Mouse (Mus musculus): ENCODE data around the gene Sgsm3. TPM values are rescaled to one million over a fixed set of nuclear protein-coding genes. Genes with fewer than 3 reads are reported as not detected.

Gene Sgsm3
- polyA plus RNA-seq, 1 experiment = 32.3 TPM

DNA sequence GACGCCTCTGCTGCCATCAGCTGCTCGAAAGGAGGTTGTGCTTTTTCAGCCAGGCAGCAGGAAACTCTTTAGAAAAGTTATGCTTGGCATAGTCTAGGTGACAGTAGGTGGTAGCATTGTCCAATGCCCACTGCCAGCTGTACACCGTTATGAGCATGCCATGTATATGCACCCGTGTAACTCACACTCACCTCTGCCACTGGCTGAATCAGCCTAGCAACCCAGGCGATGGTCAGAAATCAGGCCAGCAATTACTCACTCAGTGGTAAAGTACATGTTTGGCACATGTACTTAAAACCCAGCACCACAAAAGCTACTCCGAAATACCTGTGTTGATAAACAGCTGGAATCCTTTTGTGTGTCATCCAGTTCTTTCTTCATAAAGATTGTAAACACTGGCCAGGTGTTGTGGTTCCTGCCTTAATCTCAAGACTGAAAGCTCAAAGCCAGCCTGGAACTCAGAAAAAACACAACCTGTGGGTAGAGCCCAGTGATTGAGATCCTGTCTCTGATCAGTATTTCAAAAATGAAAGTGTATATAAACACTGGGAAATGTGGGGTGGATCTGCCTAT, 36.0 kb upstream of the Sgsm3 start:
- TF ChIP-seq REST (IDR thresholded peaks at IDR 0.05; ENCODE audit: insufficient read depth, insufficient read length) (no peak), POLR2AphosphoS2 (IDR thresholded peaks at IDR 0.05; ENCODE audit: insufficient read length, low read depth) (no peak), MAX (IDR thresholded peaks at IDR 0.05; ENCODE audit: low read depth) (no peak), MYOD1 (IDR thresholded peaks at IDR 0.05; ENCODE audit: control insufficient read depth in 1 of 3, insufficient read length in 2 of 3, low read depth in 2 of 3) (no peak)
- H3K4me3 ChIP-seq = no peak overlapping the region
- no peaks in the 10 kb centered on the region for H3K79me2 ChIP-seq (ENCODE audit: control insufficient read depth, insufficient read depth)
- no peaks in the 10 kb centered on the region for H3K27me3 ChIP-seq (ENCODE audit: control insufficient read depth, insufficient read depth, insufficient read length)
- H3K4me2 ChIP-seq (ENCODE audit: low read depth) = no peak overlapping the region
- H3ac ChIP-seq (ENCODE audit: control insufficient read depth, insufficient read length) = no peak overlapping the region
- no peaks in the 10 kb centered on the region for H3K36me3 ChIP-seq (ENCODE audit: control insufficient read depth, insufficient read depth)

DNA sequence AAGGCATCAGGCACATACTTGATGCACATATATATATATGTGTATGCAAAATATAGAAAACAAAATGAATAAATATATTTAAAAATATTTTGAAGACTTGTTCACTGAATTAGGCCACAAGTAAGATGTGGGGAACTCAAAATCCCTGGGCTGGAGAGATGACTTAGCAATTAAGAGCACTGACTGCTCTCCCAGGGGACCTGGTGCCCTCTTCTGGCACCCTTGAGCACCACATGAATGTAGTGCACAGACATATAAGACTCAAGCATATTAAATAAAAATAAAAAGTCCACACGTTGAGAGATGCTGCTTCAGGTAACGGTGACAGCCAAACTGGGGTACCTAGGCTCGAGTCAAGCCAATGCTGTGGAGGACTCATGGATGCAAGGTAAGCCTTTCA, 31.7 kb upstream of the Sgsm3 start:
- H3K4me2 ChIP-seq (ENCODE audit: low read depth) = no peak overlapping the region
- TF ChIP-seq TCF12 (IDR thresholded peaks at IDR 0.05; ENCODE audit: insufficient read depth, poor library complexity, severe bottlenecking) (no peak), TCF3 (IDR thresholded peaks at IDR 0.05; ENCODE audit: insufficient read length, low read depth) (no peak), SRF (IDR thresholded peaks at IDR 0.05; ENCODE audit: control insufficient read depth, insufficient read length, low read depth) (no peak), POLR2AphosphoS2 (IDR thresholded peaks at IDR 0.05; ENCODE audit: insufficient read length, low read depth) (no peak), MYOD1 (IDR thresholded peaks at IDR 0.05; ENCODE audit: control insufficient read depth in 1 of 3, insufficient read length in 2 of 3, low read depth in 2 of 3) (no peak), E2F4 (IDR thresholded peaks at IDR 0.05; ENCODE audit: insufficient read depth) (no peak), USF1 (IDR thresholded peaks at IDR 0.05; ENCODE audit: low read depth) (no peak), POLR2A (IDR thresholded peaks at IDR 0.05; ENCODE audit: insufficient read length, low read depth) (no peak)
- H3K79me2 ChIP-seq (ENCODE audit: control insufficient read depth, insufficient read depth) = peaks cover 24% of the 10 kb centered on the region
- no peak overlapping the region for H3ac ChIP-seq (ENCODE audit: control insufficient read depth, insufficient read length)
- no peak overlapping the region for H3K4me3 ChIP-seq
- no peaks in the 10 kb centered on the region for H3K36me3 ChIP-seq (ENCODE audit: control insufficient read depth, insufficient read depth)
- no peaks in the 10 kb centered on the region for H3K27me3 ChIP-seq (ENCODE audit: control insufficient read depth, insufficient read depth, insufficient read length)

DNA sequence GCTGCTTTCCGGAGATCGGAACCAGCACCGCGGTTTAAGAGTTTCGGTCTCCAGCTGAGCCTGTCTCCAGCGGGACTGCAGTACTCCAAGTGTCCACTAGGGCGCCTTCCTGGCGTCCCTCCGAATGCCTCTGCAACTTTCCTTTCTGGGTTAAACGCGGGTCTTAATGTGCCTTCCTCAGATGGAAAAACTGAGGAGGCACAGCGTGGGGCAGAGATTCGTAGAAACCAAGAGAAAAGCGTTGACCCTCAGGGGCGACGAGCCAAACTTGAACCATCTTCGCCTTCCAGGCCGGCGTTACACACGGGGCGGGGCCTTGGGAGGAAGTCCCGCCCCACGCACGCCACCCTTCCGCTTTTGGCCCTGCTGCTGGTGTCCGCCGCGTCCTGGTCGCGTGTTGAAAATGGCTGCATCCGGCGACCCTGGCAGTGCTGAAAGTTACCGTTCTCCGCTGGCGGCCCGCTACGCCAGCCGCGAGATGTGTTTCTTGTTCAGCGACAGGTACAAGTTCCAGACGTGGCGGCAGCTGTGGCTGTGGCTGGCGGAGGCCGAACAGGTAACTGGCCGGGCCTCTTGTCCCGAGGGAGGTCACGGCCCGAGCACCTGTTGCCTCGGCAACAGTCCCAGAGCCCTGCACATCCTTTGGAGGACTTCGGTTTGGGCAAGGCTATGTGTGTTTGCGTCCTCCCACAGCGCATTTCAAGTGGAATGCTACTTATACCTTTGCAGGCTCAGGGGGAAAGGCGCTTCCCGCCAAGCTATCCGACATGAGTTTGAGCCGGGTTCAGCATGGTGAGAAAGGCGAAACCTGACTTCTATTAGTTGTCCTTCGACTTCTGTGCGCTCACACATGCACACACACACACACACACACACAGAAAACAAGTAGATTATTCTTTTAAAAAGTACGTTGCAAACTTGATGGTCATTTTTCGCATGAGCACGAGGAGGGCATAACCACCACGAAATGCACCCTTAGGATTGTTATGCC, 29.1 kb upstream of the Sgsm3 start, which contains the start of gene Adsl:
Adsl (plus strand) TSS at position 346 of the 991 bp plus-strand sequence.
- Histone ChIP-seq H3K27me3 (ENCODE audit: control insufficient read depth, insufficient read depth, insufficient read length) (no peaks in the 10 kb centered on the region), H3K79me2 (ENCODE audit: control insufficient read depth, insufficient read depth) (peaks cover 36% of the 10 kb centered on the region), H3K4me2 (ENCODE audit: low read depth) (peak within 1 kb of the TSS; percentile 99), H3K36me3 (ENCODE audit: control insufficient read depth, insufficient read depth) (peaks cover 14% of the 10 kb centered on the region), H3K4me3 (peak within 1 kb of the TSS; percentile 87), H3ac (ENCODE audit: control insufficient read depth, insufficient read length) (peak within 1 kb of the TSS; percentile 42)
- TF ChIP-seq MAX (IDR thresholded peaks at IDR 0.05; ENCODE audit: low read depth) = no peak
- TF ChIP-seq POLR2AphosphoS2 (IDR thresholded peaks at IDR 0.05; ENCODE audit: insufficient read length, low read depth) = peak; percentile 98
- TF ChIP-seq MYOG (IDR thresholded peaks at IDR 0.05; ENCODE audit: control insufficient read depth in 1 of 3, insufficient read depth in 1 of 3, insufficient read length in 2 of 3, low read depth in 2 of 3) = peak in 2 of 3 experiments; percentile 33 to 66
- no peak for TF ChIP-seq TCF3 (IDR thresholded peaks at IDR 0.05; ENCODE audit: insufficient read length, low read depth)
- no peak for TF ChIP-seq E2F4 (IDR thresholded peaks at IDR 0.05; ENCODE audit: insufficient read depth)
- no peak for TF ChIP-seq TCF12 (IDR thresholded peaks at IDR 0.05; ENCODE audit: insufficient read depth, poor library complexity, severe bottlenecking)
- TF ChIP-seq SRF (IDR thresholded peaks at IDR 0.05; ENCODE audit: control insufficient read depth, insufficient read length, low read depth) = peak; percentile 60
- TF ChIP-seq POLR2A (IDR thresholded peaks at IDR 0.05; ENCODE audit: insufficient read length, low read depth) = peak; percentile 99
- peak in 2 of 3 experiments; percentile 68 to 78 for TF ChIP-seq MYOD1 (IDR thresholded peaks at IDR 0.05; ENCODE audit: control insufficient read depth in 1 of 3, insufficient read length in 2 of 3, low read depth in 2 of 3)

DNA sequence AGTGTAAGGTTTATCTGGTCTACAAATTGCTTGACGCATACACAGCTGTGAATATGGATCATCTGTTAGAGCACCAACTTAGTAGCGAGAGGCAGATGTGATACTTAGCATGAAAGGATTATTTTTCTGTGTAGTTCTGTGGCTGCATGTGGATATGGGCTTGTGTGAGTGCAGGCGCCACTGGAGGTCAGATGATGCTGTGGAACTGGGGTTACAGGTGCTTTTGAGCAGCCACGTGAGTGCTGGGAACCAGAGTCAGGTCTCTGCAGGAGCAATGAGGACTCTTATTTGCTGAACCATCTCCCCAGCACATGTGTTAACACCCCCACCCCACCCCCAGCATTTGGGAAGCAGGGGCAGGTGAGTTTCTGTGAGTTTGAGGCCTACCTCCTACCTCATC, 28.1 kb upstream of the Sgsm3 start:
- H3K27me3 ChIP-seq (ENCODE audit: control insufficient read depth, insufficient read depth, insufficient read length) = no peaks in the 10 kb centered on the region
- H3K4me3 ChIP-seq = peak overlapping the region; percentile 87
- peak overlapping the region; percentile 42 for H3ac ChIP-seq (ENCODE audit: control insufficient read depth, insufficient read length)
- TF ChIP-seq MYOD1 (IDR thresholded peaks at IDR 0.05; ENCODE audit: control insufficient read depth in 1 of 3, insufficient read length in 2 of 3, low read depth in 2 of 3) (no peak), SRF (IDR thresholded peaks at IDR 0.05; ENCODE audit: control insufficient read depth, insufficient read length, low read depth) (no peak), TCF12 (IDR thresholded peaks at IDR 0.05; ENCODE audit: insufficient read depth, poor library complexity, severe bottlenecking) (no peak), POLR2AphosphoS2 (IDR thresholded peaks at IDR 0.05; ENCODE audit: insufficient read length, low read depth) (no peak), MYOG (IDR thresholded peaks at IDR 0.05; ENCODE audit: control insufficient read depth in 1 of 3, insufficient read depth in 1 of 3, insufficient read length in 2 of 3, low read depth in 2 of 3) (no peak), MAX (IDR thresholded peaks at IDR 0.05; ENCODE audit: low read depth) (no peak), POLR2A (IDR thresholded peaks at IDR 0.05; ENCODE audit: insufficient read length, low read depth) (no peak), TCF3 (IDR thresholded peaks at IDR 0.05; ENCODE audit: insufficient read length, low read depth) (no peak), E2F4 (IDR thresholded peaks at IDR 0.05; ENCODE audit: insufficient read depth) (no peak), REST (IDR thresholded peaks at IDR 0.05; ENCODE audit: insufficient read depth, insufficient read length) (no peak), USF1 (IDR thresholded peaks at IDR 0.05; ENCODE audit: low read depth) (no peak), CEBPB (IDR thresholded peaks at IDR 0.05; ENCODE audit: insufficient read depth, poor library complexity, severe bottlenecking) (no peak)
- H3K79me2 ChIP-seq (ENCODE audit: control insufficient read depth, insufficient read depth) = peaks cover 36% of the 10 kb centered on the region
- peaks cover 20% of the 10 kb centered on the region for H3K36me3 ChIP-seq (ENCODE audit: control insufficient read depth, insufficient read depth)
- H3K4me2 ChIP-seq (ENCODE audit: low read depth) = peak overlapping the region; percentile 99

Data from myocyte (in vitro differentiated cells).